Comparison of ENCODE assay signal across 13 mouse cellular contexts in the genomic region with DNA sequence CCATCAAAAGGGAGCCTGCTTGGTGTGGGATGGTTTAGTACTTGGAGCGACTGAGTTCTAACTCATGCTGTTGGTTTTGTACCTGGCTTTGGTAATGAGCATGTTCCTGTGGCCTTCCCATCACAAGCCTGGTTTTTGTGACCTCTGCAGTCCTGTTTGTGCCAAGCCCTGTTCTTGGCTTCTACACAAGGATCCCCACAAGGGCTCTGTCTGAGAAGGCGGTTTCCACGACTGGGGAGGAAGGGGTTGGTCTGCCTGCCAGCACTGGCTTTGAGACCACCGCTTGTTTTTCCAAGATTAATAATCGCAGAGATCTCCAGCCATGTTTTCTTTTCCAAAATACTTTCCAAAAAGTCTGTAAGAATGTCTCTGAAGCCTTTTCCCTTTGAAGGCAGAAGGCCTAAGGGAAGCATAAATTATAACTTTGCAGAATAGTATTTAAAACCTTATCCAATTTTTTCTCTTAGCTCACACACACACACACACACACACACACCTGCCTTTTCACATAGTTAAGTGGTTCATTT.
A peak's percentile ranks its signal among the peaks of the same experiment; 100 is the strongest.
DNase-seq lines count a peak whose midpoint lies in the region; ATAC-seq and TF ChIP-seq lines count a peak whose summit lies in the region.
"Had no signal": no experiment of that assay in that cellular context is flagged by ENCODE, and none has a peak within 500 bp of the region (broad histone marks: within the 10 kb centered on the region; RNA-seq: fewer than 3 reads in every experiment).

No protein-coding gene starts in this region.

- intact Hi-C loops in left cerebral cortex, postnatal 4 days (cut with DNase I): no loop called here
- intact Hi-C loops in left cerebral cortex, adult 2 months (cut with DNase I): no loop called here

- H3K9ac ChIP-seq in heart, embryonic 12.5 days: no peak overlapping the region
- H3K9ac ChIP-seq in limb, embryonic 13.5 days: no peak overlapping the region
- no peak overlapping the region for H3K9ac ChIP-seq in intestine, postnatal 0 days (ENCODE audit: low read depth, low read length)
- H3K9ac ChIP-seq: midbrain, embryonic 15.5 days had no signal

- peaks cover 27% of the 10 kb centered on the region for H3K4me1 ChIP-seq in heart, embryonic 12.5 days (replicated peaks)
- H3K4me1 ChIP-seq in limb, embryonic 13.5 days: peaks cover 25% of the 10 kb centered on the region
- no peaks in the 10 kb centered on the region for H3K4me1 ChIP-seq in intestine, postnatal 0 days (replicated peaks; ENCODE audit: control insufficient read depth, insufficient read depth, low read length)

- ATAC-seq in heart, embryonic 12.5 days (ENCODE audit: insufficient number of reproducible peaks, low FRiP score): no peak
- peak; percentile 79 for ATAC-seq in limb, embryonic 13.5 days (ENCODE audit: low FRiP score, low read depth)
- ATAC-seq in intestine, postnatal 0 days: no peak
- ATAC-seq: Patski had no signal

- no peaks in the 10 kb centered on the region for H3K36me3 ChIP-seq in heart, embryonic 12.5 days
- H3K36me3 ChIP-seq in limb, embryonic 13.5 days: no peaks in the 10 kb centered on the region
- no peaks in the 10 kb centered on the region for H3K36me3 ChIP-seq in intestine, postnatal 0 days (ENCODE audit: control insufficient read depth, insufficient read depth)
- H3K36me3 ChIP-seq: midbrain, embryonic 15.5 days had no signal

- no peaks in the 10 kb centered on the region for H3K9me3 ChIP-seq in heart, embryonic 12.5 days (replicated peaks)
- H3K9me3 ChIP-seq in limb, embryonic 13.5 days: no peaks in the 10 kb centered on the region
- H3K9me3 ChIP-seq in intestine, postnatal 0 days (ENCODE audit: control insufficient read depth): no peaks in the 10 kb centered on the region
- H3K9me3 ChIP-seq: midbrain, embryonic 15.5 days had no signal

- H3K27ac ChIP-seq in heart, embryonic 12.5 days (ENCODE audit: poor library complexity, severe bottlenecking): peak overlapping the region; percentile 55; the same call in 1 of the 2 replicates
- H3K27ac ChIP-seq in left cerebral cortex, adult 2 months: no peak overlapping the region
- H3K27ac ChIP-seq in limb, embryonic 13.5 days: peak overlapping the region; percentile 66
- H3K27ac ChIP-seq in intestine, postnatal 0 days (ENCODE audit: low read depth, low read length): no peak overlapping the region
- H3K27ac ChIP-seq: midbrain, embryonic 15.5 days had no signal

- TF ChIP-seq CTCF in left cerebral cortex, adult 2 months (IDR thresholded peaks at IDR 0.05): no peak
- TF ChIP-seq CTCF in intestine, postnatal 0 days (IDR thresholded peaks at IDR 0.05; ENCODE audit: low read depth): no peak

- no peak overlapping the region for H3K4me3 ChIP-seq in heart, embryonic 12.5 days
- no peak overlapping the region for H3K4me3 ChIP-seq in left cerebral cortex, adult 2 months
- no peak overlapping the region for H3K4me3 ChIP-seq in limb, embryonic 13.5 days
- H3K4me3 ChIP-seq in intestine, postnatal 0 days (ENCODE audit: low read depth, low read length): no peak overlapping the region
- H3K4me3 ChIP-seq: midbrain, embryonic 15.5 days had no signal

- no peaks in the 10 kb centered on the region for H3K27me3 ChIP-seq in heart, embryonic 12.5 days (replicated peaks)
- no peaks in the 10 kb centered on the region for H3K27me3 ChIP-seq in limb, embryonic 13.5 days
- H3K27me3 ChIP-seq in intestine, postnatal 0 days (replicated peaks; ENCODE audit: control insufficient read depth, insufficient read depth, low read length): no peaks in the 10 kb centered on the region
- H3K27me3 ChIP-seq: midbrain, embryonic 15.5 days; Patski had no signal

- WGBS in heart, embryonic 12.5 days: 61% methylated on average over 5 of the region's 5 CpGs
- 59% methylated on average over 5 of the region's 5 CpGs for WGBS in limb, embryonic 13.5 days
- WGBS in intestine, postnatal 0 days: 78% methylated on average over 5 of the region's 5 CpGs

- peak; percentile 26 to 36 for DNase-seq in cerebellum, postnatal 10 days
- DNase-seq in cerebellum, adult 9-10 months: no peak
- DNase-seq in heart, postnatal 4 days: no peak
- peak; percentile 28 for DNase-seq in left cerebral cortex, postnatal 4 days
- DNase-seq in left cerebral cortex, adult 2 months (ENCODE audit: extremely low spot score in 1 of 2, low spot score in 2 of 2): no peak
- DNase-seq: cerebellum, adult 18-20 months; kidney, postnatal 10 days; lung, adult 18-20 months had no signal

- H3K4me2 ChIP-seq in heart, embryonic 12.5 days: no peak overlapping the region
- H3K4me2 ChIP-seq in limb, embryonic 13.5 days (replicated peaks): no peak overlapping the region
- H3K4me2 ChIP-seq in intestine, postnatal 0 days (replicated peaks; ENCODE audit: low read depth): no peak overlapping the region
- H3K4me2 ChIP-seq: midbrain, embryonic 15.5 days had no signal

Comparison
In these comparisons a context has a peak if more than half of its experiments do, and no peak if none do; other contexts are left out.
1. DNase-seq: peak in cerebellum, postnatal 10 days (2 of 2) and left cerebral cortex, postnatal 4 days (single experiment); none in cerebellum, adult 9-10 months (single experiment), heart, postnatal 4 days (single experiment) and left cerebral cortex, adult 2 months (0 of 2).
2. H3K27ac ChIP-seq: peak in heart, embryonic 12.5 days (single experiment) and limb, embryonic 13.5 days (single experiment); none in left cerebral cortex, adult 2 months (single experiment) and intestine, postnatal 0 days (single experiment).